27 mouse cellular contexts compared by ENCODE assay signal in the genomic region with DNA sequence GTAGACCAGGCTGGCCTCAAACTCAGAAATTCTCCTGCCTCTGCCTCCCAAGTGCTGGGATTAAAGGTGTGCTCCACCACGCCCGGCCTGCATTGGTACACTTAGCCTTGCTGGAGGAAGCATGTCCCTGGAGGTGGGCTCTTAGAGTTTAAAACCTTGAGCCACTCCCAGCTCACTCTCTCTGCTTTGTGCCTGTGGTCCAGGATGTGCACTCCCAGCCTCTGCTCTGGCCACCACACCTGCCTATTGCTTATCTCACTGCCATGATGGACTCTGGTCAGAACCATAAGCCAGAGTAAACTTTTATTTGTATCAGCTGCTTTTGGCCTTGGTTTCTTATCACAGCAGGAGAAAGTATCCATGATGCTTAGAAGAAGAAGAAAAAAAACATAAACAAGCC. TPM values are rescaled to one million over a fixed set of nuclear protein-coding genes. Genes with fewer than 3 reads are reported as not detected.
"Had no signal": no experiment of that assay in that cellular context is flagged by ENCODE, and none has a peak within 500 bp of the region (broad histone marks: within the 10 kb centered on the region; RNA-seq: fewer than 3 reads in every experiment).

No protein-coding gene starts in this region.

- H3K4me2 ChIP-seq: heart, embryonic 13.5 days; heart, embryonic 15.5 days; hindbrain, embryonic 12.5 days; hindbrain, embryonic 14.5 days; kidney, embryonic 15.5 days; limb, embryonic 13.5 days; limb, embryonic 15.5 days; liver, embryonic 11.5 days had no signal

- H3K36me3 ChIP-seq: heart, embryonic 13.5 days; heart, embryonic 15.5 days; hindbrain, embryonic 10.5 days; hindbrain, embryonic 12.5 days; kidney, embryonic 15.5 days; limb, embryonic 13.5 days; limb, embryonic 15.5 days had no signal

- H3K27ac ChIP-seq: gastrocnemius, adult 2 months; heart, adult 2 months; heart, embryonic 13.5 days; heart, embryonic 15.5 days; hindbrain, embryonic 10.5 days; hindbrain, embryonic 12.5 days; hindbrain, embryonic 14.5 days; kidney, embryonic 15.5 days; kidney, postnatal 0 days; limb, embryonic 13.5 days; limb, embryonic 15.5 days; liver, embryonic 14.5 days had no signal

- DNase-seq: gastrocnemius, adult 2 months; gastrocnemius, postnatal 10 days; gastrocnemius, postnatal 25 days; heart, adult 2 months; heart, postnatal 4 days; kidney, adult 11 months; kidney, adult 2 months; kidney, adult 9 months; kidney, postnatal 14 days; kidney, postnatal 36 days; layer of hippocampus, adult 9-11 months; layer of hippocampus, postnatal 36 days; left cerebral cortex, postnatal 4 days had no signal

- H3K9ac ChIP-seq: heart, embryonic 13.5 days; heart, embryonic 15.5 days; hindbrain, embryonic 12.5 days; hindbrain, embryonic 14.5 days; kidney, embryonic 15.5 days; limb, embryonic 13.5 days; limb, embryonic 15.5 days; liver, embryonic 14.5 days had no signal

- H3K4me3 ChIP-seq: gastrocnemius, adult 2 months; heart, adult 2 months; heart, embryonic 13.5 days; heart, embryonic 15.5 days; hindbrain, embryonic 10.5 days; hindbrain, embryonic 12.5 days; kidney, embryonic 15.5 days; limb, embryonic 13.5 days; limb, embryonic 15.5 days had no signal

- H3K9me3 ChIP-seq: heart, embryonic 13.5 days; heart, embryonic 15.5 days; hindbrain, embryonic 10.5 days; hindbrain, embryonic 12.5 days; kidney, embryonic 15.5 days; limb, embryonic 13.5 days; limb, embryonic 15.5 days had no signal

- H3K27me3 ChIP-seq: heart, embryonic 13.5 days; heart, embryonic 15.5 days; hindbrain, embryonic 12.5 days; kidney, embryonic 15.5 days; limb, embryonic 13.5 days; limb, embryonic 15.5 days had no signal

- H3K4me1 ChIP-seq: heart, embryonic 13.5 days; heart, embryonic 15.5 days; hindbrain, embryonic 12.5 days; kidney, embryonic 15.5 days; limb, embryonic 13.5 days; limb, embryonic 15.5 days had no signal

- ATAC-seq: hindbrain, embryonic 16.5 days; inflammation-experienced regulatory T-cells, adult 6 months had no signal

RNA-seq across cellular contexts. Expression of a gene that starts 40.7 kb away (rescaled TPM):
- polyA plus RNA-seq: heart, adult 2 months; heart, embryonic 13.5 days; hindbrain, embryonic 14.5 days; limb, embryonic 11.5 days; limb, embryonic 13.5 days; liver, embryonic 11.5 days; liver, embryonic 14.5 days had no signal
